Mouse (Mus musculus) cerebellum, adult 18-20 months (tissue): Measurements from ENCODE around the gene Afg1l.

Experiments used
- DNase-seq, 2 experiments: peaks; one replicate each; pipeline ENCODE4 v3.0.0; 2021

Gene Afg1l

DNA sequence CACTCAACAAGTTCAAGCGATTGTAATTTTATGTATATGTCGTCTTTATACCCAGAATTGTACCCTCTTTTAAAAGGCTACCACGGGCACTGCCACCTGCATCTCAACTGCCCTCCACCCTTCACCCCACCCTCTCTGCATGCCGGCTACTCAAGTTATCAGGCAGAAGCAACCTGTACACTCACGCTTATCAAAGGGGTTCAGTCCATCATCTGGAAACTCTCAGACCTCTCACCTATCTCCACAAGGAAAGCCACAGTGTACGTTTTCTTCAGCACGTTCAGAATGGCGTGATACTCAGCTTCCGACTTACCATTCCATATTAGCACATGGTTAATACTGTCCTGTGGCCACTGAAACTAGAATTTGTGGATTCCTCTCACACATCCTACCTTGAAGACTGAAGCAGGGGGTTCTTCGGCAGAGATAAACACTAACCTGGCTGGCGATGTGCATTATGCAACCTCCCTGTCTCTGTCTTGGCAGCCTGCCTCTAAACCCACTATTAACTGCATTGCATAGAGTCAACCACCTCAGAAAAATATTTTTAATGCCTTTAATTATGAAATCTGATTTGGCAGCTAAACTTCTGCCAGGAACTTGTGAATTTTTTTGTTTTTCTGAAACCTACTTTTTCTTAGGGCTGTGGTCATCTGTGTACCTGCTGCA lies 213.2 kb downstream of the Afg1l start:
- peak; percentile 58 to 60 for DNase-seq

DNA sequence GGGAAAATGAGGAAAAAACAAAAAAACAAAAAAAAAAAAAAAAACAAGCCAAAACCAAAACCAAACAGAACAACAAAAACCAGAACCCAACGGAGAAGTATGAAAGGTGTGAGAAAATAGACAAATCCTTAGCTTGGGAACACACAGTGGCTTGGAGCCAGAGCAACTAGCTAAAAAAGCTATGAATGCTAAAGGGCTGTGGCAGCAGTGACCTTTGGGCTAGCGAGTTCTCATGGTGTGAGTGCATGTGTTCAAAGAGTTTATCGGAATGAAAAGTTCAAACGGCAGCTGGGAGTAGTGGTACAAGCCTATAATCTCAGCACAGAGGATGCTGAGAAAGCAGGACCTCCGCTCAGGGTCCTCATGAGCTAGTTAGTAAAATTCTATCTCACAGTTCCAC lies 214.2 kb downstream of the Afg1l start:
- no peak for DNase-seq

DNA sequence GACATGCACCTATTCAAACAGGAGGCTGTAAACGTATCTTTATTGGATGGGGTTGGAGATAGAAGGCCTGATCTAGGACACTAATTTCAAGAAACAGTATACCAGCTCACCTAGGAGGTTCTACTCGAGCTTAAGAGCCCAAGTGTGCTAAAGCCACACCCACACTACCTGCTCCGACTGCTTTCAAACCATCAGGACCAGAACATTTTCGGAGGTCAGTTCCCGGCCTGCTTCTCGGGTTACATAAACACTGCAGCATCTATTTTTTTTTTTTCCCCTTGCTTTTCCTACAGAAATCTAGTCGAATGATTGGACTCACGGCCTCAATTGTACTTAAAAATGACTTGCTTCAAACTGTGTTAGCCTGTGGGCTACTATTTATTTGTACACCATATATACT lies 214.7 kb downstream of the Afg1l start:
- peak in 1 of 2 experiments; percentile 7 for DNase-seq
